Mouse (Mus musculus): ENCODE measurements around the gene Cacna1h. TPM values are rescaled to one million over a fixed set of nuclear protein-coding genes. Genes with fewer than 3 reads are reported as not detected.

The Cacna1h gene
- polyA plus RNA-seq, 1 experiment: 78.4 TPM

DNA sequence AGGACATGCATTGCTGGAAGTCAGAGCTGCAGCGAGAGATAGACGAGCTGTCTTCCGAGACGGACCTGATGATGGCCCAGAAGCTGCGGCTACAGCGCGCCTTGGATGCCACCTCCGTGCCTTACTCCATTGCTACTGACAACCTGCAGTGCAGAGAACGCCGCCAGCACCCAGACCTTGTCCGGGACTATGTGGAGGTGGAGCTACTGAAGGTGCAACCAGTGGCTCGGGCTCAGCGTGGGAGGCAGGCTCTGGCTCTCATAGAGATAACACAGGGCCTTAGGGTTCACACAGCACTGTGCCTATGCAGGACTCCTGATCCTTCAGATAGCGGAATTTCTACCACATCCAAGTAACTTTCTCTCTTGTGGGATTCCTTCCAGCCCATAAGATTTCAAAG, 38.5 kb upstream of the Cacna1h start:
- H3K4me3 ChIP-seq (ENCODE audit: control insufficient read depth, low read depth, low read length): peak overlapping the region; percentile 91
- H3K27me3 ChIP-seq (ENCODE audit: control insufficient read depth, insufficient read depth, low read length): no peaks in the 10 kb centered on the region
- H3K4me1 ChIP-seq (ENCODE audit: control insufficient read depth, insufficient read depth, low read length): peaks cover 28% of the 10 kb centered on the region
- H3K27ac ChIP-seq (ENCODE audit: control insufficient read depth, insufficient read depth, low read depth, low read length): peak overlapping the region; percentile 75; the same call in 1 of the 2 replicates
- no peaks in the 10 kb centered on the region for H3K36me3 ChIP-seq (ENCODE audit: control insufficient read depth, insufficient read depth, low read length)
- TF ChIP-seq POLR2A (IDR thresholded peaks at IDR 0.05; ENCODE audit: control insufficient read depth, low read depth, low read length) (no peak), CTCF (IDR thresholded peaks at IDR 0.05; ENCODE audit: control insufficient read depth, insufficient read depth, insufficient replicate concordance, low read depth, low read length) (no peak)

DNA sequence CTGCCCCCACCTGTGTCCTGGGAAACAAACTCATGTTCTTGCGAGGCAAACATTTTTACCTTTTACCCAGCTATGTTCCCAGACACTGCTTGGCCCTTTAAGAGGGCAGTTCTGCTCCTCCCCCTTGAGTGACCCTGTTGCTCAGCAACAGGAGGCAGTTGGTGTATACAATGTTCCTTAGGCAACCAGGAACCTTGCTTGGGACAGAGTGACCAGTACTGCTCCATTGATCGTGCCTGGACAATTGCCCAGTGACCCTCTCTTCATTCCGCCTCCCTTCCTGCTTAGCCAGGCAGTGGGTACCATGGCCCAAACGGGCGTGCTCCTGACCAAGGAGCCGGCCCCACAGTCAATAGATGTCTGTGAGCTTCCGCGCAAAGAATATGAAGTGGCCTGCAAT, 37.8 kb upstream of the Cacna1h start:
- peak overlapping the region; percentile 91 for H3K4me3 ChIP-seq (ENCODE audit: control insufficient read depth, low read depth, low read length)
- peaks cover 28% of the 10 kb centered on the region for H3K4me1 ChIP-seq (ENCODE audit: control insufficient read depth, insufficient read depth, low read length)
- H3K27ac ChIP-seq (ENCODE audit: control insufficient read depth, insufficient read depth, low read depth, low read length): peak overlapping the region; percentile 75
- no peaks in the 10 kb centered on the region for H3K36me3 ChIP-seq (ENCODE audit: control insufficient read depth, insufficient read depth, low read length)
- no peaks in the 10 kb centered on the region for H3K27me3 ChIP-seq (ENCODE audit: control insufficient read depth, insufficient read depth, low read length)
- TF ChIP-seq CTCF (IDR thresholded peaks at IDR 0.05; ENCODE audit: control insufficient read depth, insufficient read depth, insufficient replicate concordance, low read depth, low read length) (no peak), POLR2A (IDR thresholded peaks at IDR 0.05; ENCODE audit: control insufficient read depth, low read depth, low read length) (peak; percentile 83; the same call in 1 of the 2 replicates)

DNA sequence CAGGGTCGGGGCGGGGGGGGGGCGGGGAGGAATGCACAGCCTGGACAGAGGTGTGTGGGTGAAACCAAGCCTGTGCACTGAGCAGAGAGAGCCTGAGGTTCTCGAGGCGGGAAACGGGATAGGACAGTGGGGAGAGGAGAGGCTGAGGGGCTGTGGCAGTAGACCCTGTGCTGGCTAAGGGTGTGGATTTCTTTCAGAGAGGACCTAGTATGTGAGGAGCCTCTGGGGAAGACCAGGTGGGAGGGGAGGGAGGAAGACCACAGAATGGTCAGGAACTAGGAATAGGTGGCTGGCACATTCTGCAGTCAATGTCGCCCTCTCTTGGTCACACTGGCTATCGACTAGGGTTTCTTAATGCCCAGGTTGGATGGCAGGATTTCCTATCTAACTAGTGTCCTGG, 36.2 kb upstream of the Cacna1h start:
- peaks cover 26% of the 10 kb centered on the region for H3K4me1 ChIP-seq (ENCODE audit: control insufficient read depth, insufficient read depth, low read length)
- H3K27ac ChIP-seq (ENCODE audit: control insufficient read depth, insufficient read depth, low read depth, low read length): no peak overlapping the region
- no peaks in the 10 kb centered on the region for H3K27me3 ChIP-seq (ENCODE audit: control insufficient read depth, insufficient read depth, low read length)
- no peaks in the 10 kb centered on the region for H3K36me3 ChIP-seq (ENCODE audit: control insufficient read depth, insufficient read depth, low read length)
- TF ChIP-seq POLR2A (IDR thresholded peaks at IDR 0.05; ENCODE audit: control insufficient read depth, low read depth, low read length) (no peak), CTCF (IDR thresholded peaks at IDR 0.05; ENCODE audit: control insufficient read depth, insufficient read depth, insufficient replicate concordance, low read depth, low read length) (peak; percentile 55; the same call in 1 of the 2 replicates)
- H3K4me3 ChIP-seq (ENCODE audit: control insufficient read depth, low read depth, low read length): no peak overlapping the region

DNA sequence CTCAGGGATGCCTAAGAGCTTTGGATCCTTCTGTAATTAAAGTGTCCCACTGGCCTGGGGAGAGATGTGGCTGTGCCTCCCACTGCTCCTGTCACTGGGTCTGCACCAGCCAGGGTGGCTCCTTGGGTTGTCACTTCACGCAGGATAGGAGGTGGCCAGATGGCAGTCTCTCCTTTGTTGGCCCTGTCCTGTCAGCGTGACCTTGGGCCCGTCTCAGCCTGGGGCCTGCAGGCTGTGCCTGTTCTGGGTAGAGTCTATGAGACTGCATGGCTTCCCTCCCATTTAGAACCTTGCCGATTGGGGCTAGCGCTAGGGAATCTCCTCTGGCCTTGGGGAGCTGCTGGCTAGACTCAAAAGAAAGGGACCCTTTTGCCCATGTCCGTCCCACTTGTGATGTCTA, 34.7 kb upstream of the Cacna1h start:
- Histone ChIP-seq H3K4me1 (ENCODE audit: control insufficient read depth, insufficient read depth, low read length) (peaks cover 16% of the 10 kb centered on the region), H3K36me3 (ENCODE audit: control insufficient read depth, insufficient read depth, low read length) (no peaks in the 10 kb centered on the region), H3K4me3 (ENCODE audit: control insufficient read depth, low read depth, low read length) (no peak overlapping the region), H3K27me3 (ENCODE audit: control insufficient read depth, insufficient read depth, low read length) (no peaks in the 10 kb centered on the region), H3K27ac (ENCODE audit: control insufficient read depth, insufficient read depth, low read depth, low read length) (no peak overlapping the region)
- TF ChIP-seq CTCF (IDR thresholded peaks at IDR 0.05; ENCODE audit: control insufficient read depth, insufficient read depth, insufficient replicate concordance, low read depth, low read length) (no peak), POLR2A (IDR thresholded peaks at IDR 0.05; ENCODE audit: control insufficient read depth, low read depth, low read length) (no peak)

DNA sequence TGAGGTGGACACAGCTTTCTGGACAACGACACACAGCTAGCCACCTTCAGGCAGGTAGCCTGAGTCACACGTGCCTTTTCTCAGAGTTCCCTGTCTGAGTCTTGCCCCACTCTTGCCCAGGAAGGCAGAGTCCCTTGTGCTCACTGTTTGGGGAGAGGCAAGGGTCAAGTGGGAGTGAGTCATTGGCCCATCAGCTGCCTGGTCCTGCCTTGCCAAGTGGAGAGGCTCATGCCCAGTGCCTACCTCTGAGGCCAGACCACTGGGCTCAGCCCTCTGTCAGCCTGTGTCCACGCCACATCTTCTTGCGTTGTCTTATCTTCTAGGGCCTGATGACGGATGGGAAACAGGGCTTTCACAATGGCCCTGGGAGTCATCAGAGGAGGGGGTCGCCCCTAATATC, 34.2 kb upstream of the Cacna1h start:
- no peak overlapping the region for H3K27ac ChIP-seq (ENCODE audit: control insufficient read depth, insufficient read depth, low read depth, low read length)
- H3K4me3 ChIP-seq (ENCODE audit: control insufficient read depth, low read depth, low read length): no peak overlapping the region
- TF ChIP-seq POLR2A (IDR thresholded peaks at IDR 0.05; ENCODE audit: control insufficient read depth, low read depth, low read length): no peak
- TF ChIP-seq CTCF (IDR thresholded peaks at IDR 0.05; ENCODE audit: control insufficient read depth, insufficient read depth, insufficient replicate concordance, low read depth, low read length): no peak
- peaks cover 16% of the 10 kb centered on the region for H3K4me1 ChIP-seq (ENCODE audit: control insufficient read depth, insufficient read depth, low read length)
- H3K36me3 ChIP-seq (ENCODE audit: control insufficient read depth, insufficient read depth, low read length): no peaks in the 10 kb centered on the region
- no peaks in the 10 kb centered on the region for H3K27me3 ChIP-seq (ENCODE audit: control insufficient read depth, insufficient read depth, low read length)

DNA sequence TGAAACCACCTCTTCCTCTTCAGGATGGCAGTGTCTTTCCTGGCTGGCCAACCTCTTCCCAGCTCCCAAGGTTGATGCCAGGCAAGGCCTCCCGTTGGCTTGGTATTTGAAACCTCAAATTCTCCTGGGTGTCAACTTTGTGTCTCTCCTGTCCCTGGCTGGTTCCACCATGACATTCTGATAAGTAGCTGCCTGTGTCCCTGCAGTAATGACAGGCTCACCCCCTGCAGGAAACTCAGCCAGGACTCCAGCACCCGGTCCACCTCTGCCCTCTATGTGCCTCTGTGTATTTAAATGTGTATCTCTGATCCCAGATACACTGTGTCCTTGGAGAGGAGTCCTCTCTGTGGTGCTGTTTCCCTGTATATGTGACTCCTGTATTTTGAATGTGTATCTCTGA, 32.7 kb upstream of the Cacna1h start:
- no peak overlapping the region for H3K27ac ChIP-seq (ENCODE audit: control insufficient read depth, insufficient read depth, low read depth, low read length)
- no peaks in the 10 kb centered on the region for H3K36me3 ChIP-seq (ENCODE audit: control insufficient read depth, insufficient read depth, low read length)
- TF ChIP-seq CTCF (IDR thresholded peaks at IDR 0.05; ENCODE audit: control insufficient read depth, insufficient read depth, insufficient replicate concordance, low read depth, low read length) (no peak), POLR2A (IDR thresholded peaks at IDR 0.05; ENCODE audit: control insufficient read depth, low read depth, low read length) (no peak)
- no peak overlapping the region for H3K4me3 ChIP-seq (ENCODE audit: control insufficient read depth, low read depth, low read length)
- peaks cover 6% of the 10 kb centered on the region for H3K4me1 ChIP-seq (ENCODE audit: control insufficient read depth, insufficient read depth, low read length)
- no peaks in the 10 kb centered on the region for H3K27me3 ChIP-seq (ENCODE audit: control insufficient read depth, insufficient read depth, low read length)

DNA sequence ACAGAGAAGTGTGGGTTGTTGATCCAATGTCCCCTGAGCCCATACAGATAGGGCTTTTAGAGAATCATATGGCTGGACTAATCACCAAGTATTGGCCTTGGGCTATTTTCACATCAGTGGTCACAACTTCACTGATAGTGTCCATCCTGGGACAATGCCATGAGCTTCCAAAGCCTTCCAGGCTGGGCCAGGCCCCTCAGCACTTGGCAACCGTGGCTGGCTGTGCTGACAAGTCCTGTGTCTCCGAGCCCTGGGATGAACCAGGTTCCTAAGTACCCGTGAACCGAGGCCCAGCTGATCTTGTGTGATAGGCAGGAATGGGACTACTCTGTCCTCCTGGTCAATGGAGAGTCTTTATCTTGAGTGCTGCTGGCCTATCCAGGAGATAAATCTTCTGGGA, 30.5 kb upstream of the Cacna1h start:
- Histone ChIP-seq H3K36me3 (ENCODE audit: control insufficient read depth, insufficient read depth, low read length) (no peaks in the 10 kb centered on the region), H3K4me1 (ENCODE audit: control insufficient read depth, insufficient read depth, low read length) (no peaks in the 10 kb centered on the region), H3K27me3 (ENCODE audit: control insufficient read depth, insufficient read depth, low read length) (no peaks in the 10 kb centered on the region), H3K4me3 (ENCODE audit: control insufficient read depth, low read depth, low read length) (no peak overlapping the region), H3K27ac (ENCODE audit: control insufficient read depth, insufficient read depth, low read depth, low read length) (no peak overlapping the region)
- TF ChIP-seq POLR2A (IDR thresholded peaks at IDR 0.05; ENCODE audit: control insufficient read depth, low read depth, low read length): no peak
- TF ChIP-seq CTCF (IDR thresholded peaks at IDR 0.05; ENCODE audit: control insufficient read depth, insufficient read depth, insufficient replicate concordance, low read depth, low read length): no peak
